Mouse (Mus musculus) midbrain, postnatal 0 days (tissue): ENCODE data around the gene Mrpl9. TPM values are rescaled to one million over a fixed set of nuclear protein-coding genes. Genes with fewer than 3 reads are reported as not detected.
A peak's percentile ranks its signal among the peaks of the same experiment; 100 is the strongest.

ENCODE experiments used
- ATAC-seq: fragments of 200-750 bp; cut with Nextera tagmentation; 2 replicates; pipeline ENCODE4 v1.8.0; 2017; ENCODE audit warnings: moderate number of reproducible peaks, mild to moderate bottlenecking, moderate TSS enrichment, moderate library complexity; ENCODE audit not compliant: low FRiP score
- DNase-seq: peaks from one replicate; pipeline ENCODE4 v3.0.0-alpha.2; 2015; ENCODE audit warnings: low spot score
- H3K27ac ChIP-seq: fragments of 300-500 bp; sonication (generic); 2 replicates; pipeline ENCODE4 v1.5.1; 2014; ENCODE audit warnings: low read depth, mild to moderate bottlenecking, low read length, mixed read lengths
- H3K27me3 ChIP-seq: fragments of 300-500 bp; sonication (generic); 2 replicates; pipeline ENCODE4 v1.6.1; 2014; ENCODE audit warnings: low read length, control low read depth, mixed read lengths; ENCODE audit not compliant: insufficient read depth
- H3K36me3 ChIP-seq: fragments of 300-500 bp; sonication (generic); 2 replicates; pipeline ENCODE4 v1.6.1; 2014; ENCODE audit warnings: low read length, control low read depth, mixed read lengths; ENCODE audit not compliant: insufficient read depth
- H3K4me1 ChIP-seq: fragments of 300-500 bp; sonication (generic); 2 replicates; pipeline ENCODE4 v1.6.1; 2014; ENCODE audit warnings: mild to moderate bottlenecking, control low read depth, antibody characterized with exemption, low read length, mixed read lengths; ENCODE audit not compliant: insufficient read depth
- H3K4me2 ChIP-seq: fragments of 300-500 bp; sonication (generic); 2 replicates; pipeline ENCODE4 v1.6.1; 2014; ENCODE audit warnings: low read depth, mild to moderate bottlenecking, low read length, mixed read lengths; ENCODE audit not compliant: poor library complexity, severe bottlenecking
- H3K4me3 ChIP-seq: fragments of 300-500 bp; sonication (generic); 2 replicates; pipeline ENCODE4 v1.5.1; 2014; ENCODE audit warnings: low read depth, mild to moderate bottlenecking, low read length, moderate library complexity
- H3K9ac ChIP-seq: fragments of 300-500 bp; sonication (generic); replicated peaks from 2 replicates; pipeline ENCODE4 v1.6.1; 2014; ENCODE audit warnings: mild to moderate bottlenecking, low read length, moderate library complexity, mixed read lengths; ENCODE audit not compliant: poor library complexity, severe bottlenecking
- H3K9me3 ChIP-seq: fragments of 300-500 bp; sonication (generic); 2 replicates; pipeline ENCODE4 v1.6.1; 2016; ENCODE audit warnings: low read length, control low read depth
- CTCF ChIP-seq: IDR thresholded peaks from 2 replicates; pipeline ENCODE4 v1.5.1; 2016; ENCODE audit warnings: antibody characterized with exemption, mild to moderate bottlenecking
- WGBS: fragments of 180-500 bp; shearing (Covaris S2); extraction: QIAGEN DNeasy Blood & Tissue Kit; methylation state at CpG from one replicate; pipeline ENCODE4 v1.1.7; 2014; 5-methylcytosine and 5-hydroxymethylcytosine counted together
- polyA plus RNA-seq: library from polyadenylated mRNA; unstranded; fragments of >200 nt; fragmentation: Nextera tagmentation; extraction: Ambion mirVana; gene quantifications from 2 replicates; pipeline ENCODE4 v1.2.1, GENCODE M21; 2015
- total RNA-seq: library from RNA; depleted of rRNA; stranded (reverse); fragments of >200 nt; gene quantifications from 2 replicates; pipeline ENCODE4 v1.2.3, GENCODE M21; 2014

Mrpl9 gene
- total and polyA plus RNA-seq, 2 experiments from 2014 or later = 56.1 to 56.8 TPM

- DNase-seq (no peak), ATAC-seq (no peak)
- Histone ChIP-seq H3K36me3 (peaks cover 1% of the 10 kb centered on the region), H3K27me3 (no peaks in the 10 kb centered on the region), H3K9ac (peak within 1 kb of the TSS; percentile 91), H3K4me3 (peak within 1 kb of the TSS; percentile 66), H3K9me3 (no peaks in the 10 kb centered on the region), H3K27ac (peak within 1 kb of the TSS; percentile 89; the same call in 1 of the 2 replicates), H3K4me2 (peak within 1 kb of the TSS; percentile 96), H3K4me1 (peaks cover 40% of the 10 kb centered on the region)
- TF ChIP-seq CTCF = no peak
- WGBS = 8% methylated on average over 16 of the region's 16 CpGs
These were observed 37.3 kb downstream of the Mrpl9 start, which contains the start of gene Riiad1 for GRCm38 (mm10) chr3:94480291-94480884. Gene Riiad1 (minus strand): TSS chr3:94480341.

- 68% methylated on average over 4 of the region's 4 CpGs for WGBS
- Histone ChIP-seq H3K9me3 (no peaks in the 10 kb centered on the region), H3K27ac (0 out of 2 replicates have a peak overlapping the region, but pooled peaks have one; percentile 26), H3K27me3 (no peaks in the 10 kb centered on the region), H3K4me2 (no peak overlapping the region), H3K36me3 (peaks cover 5% of the 10 kb centered on the region), H3K4me3 (no peak overlapping the region), H3K4me1 (peaks cover 40% of the 10 kb centered on the region), H3K9ac (no peak overlapping the region)
- DNase-seq (no peak), ATAC-seq (no peak)
- no peak for TF ChIP-seq CTCF
These were observed 38.3 kb downstream of the Mrpl9 start for GRCm38 (mm10) chr3:94481429-94481828.

GRCm38 (mm10) chr3:94482764-94483385 is 39.8 kb downstream of the Mrpl9 start:
- peaks cover 19% of the 10 kb centered on the region for H3K36me3 ChIP-seq
- H3K27me3 ChIP-seq = no peaks in the 10 kb centered on the region
- 84% methylated on average over 17 of the region's 17 CpGs for WGBS
- H3K9ac ChIP-seq = no peak overlapping the region
- DNase-seq (no peak), ATAC-seq (no peak)
- H3K4me1 ChIP-seq = peaks cover 40% of the 10 kb centered on the region
- no peaks in the 10 kb centered on the region for H3K9me3 ChIP-seq
- peak overlapping the region; percentile 83; the same call in 1 of the 2 replicates for H3K27ac ChIP-seq
- TF ChIP-seq CTCF = no peak
- H3K4me3 ChIP-seq = no peak overlapping the region
- no peak overlapping the region for H3K4me2 ChIP-seq

GRCm38 (mm10) chr3:94483790-94484439 is 40.8 kb downstream of the Mrpl9 start:
- no peaks in the 10 kb centered on the region for H3K27me3 ChIP-seq
- H3K4me3 ChIP-seq = peak overlapping the region; percentile 15; the same call in 1 of the 2 replicates
- H3K27ac ChIP-seq = peak overlapping the region; percentile 83
- peak overlapping the region; percentile 52; the same call in 1 of the 2 replicates for H3K9ac ChIP-seq
- ATAC-seq (peak; percentile 86), DNase-seq (peak; percentile 96)
- no peak for TF ChIP-seq CTCF
- H3K9me3 ChIP-seq = no peaks in the 10 kb centered on the region
- peaks cover 40% of the 10 kb centered on the region for H3K4me1 ChIP-seq
- peaks cover 27% of the 10 kb centered on the region for H3K36me3 ChIP-seq
- peak overlapping the region; percentile 48 for H3K4me2 ChIP-seq
- 5% methylated on average over 20 of the region's 20 CpGs for WGBS

- DNase-seq (no peak), ATAC-seq (no peak)
- Histone ChIP-seq H3K4me2 (no peak overlapping the region), H3K27ac (0 out of 2 replicates have a peak overlapping the region, but pooled peaks have one; percentile 21), H3K9me3 (no peaks in the 10 kb centered on the region), H3K4me1 (peaks cover 32% of the 10 kb centered on the region), H3K27me3 (no peaks in the 10 kb centered on the region), H3K36me3 (peaks cover 42% of the 10 kb centered on the region), H3K4me3 (no peak overlapping the region), H3K9ac (no peak overlapping the region)
- WGBS = 39% methylated on average over 7 of the region's 7 CpGs
- TF ChIP-seq CTCF = no peak
These were observed 42.8 kb downstream of the Mrpl9 start for GRCm38 (mm10) chr3:94485922-94486321.

GRCm38 (mm10) chr3:94487581-94487980 is 44.5 kb downstream of the Mrpl9 start:
- DNase-seq (no peak), ATAC-seq (no peak)
- no peak overlapping the region for H3K9ac ChIP-seq
- H3K4me2 ChIP-seq = no peak overlapping the region
- H3K36me3 ChIP-seq = peaks cover 50% of the 10 kb centered on the region
- H3K27me3 ChIP-seq = no peaks in the 10 kb centered on the region
- H3K9me3 ChIP-seq = no peaks in the 10 kb centered on the region
- WGBS = 85% methylated on average over 6 of the region's 6 CpGs
- H3K4me3 ChIP-seq = no peak overlapping the region
- H3K27ac ChIP-seq = no peak overlapping the region
- peaks cover 21% of the 10 kb centered on the region for H3K4me1 ChIP-seq
- no peak for TF ChIP-seq CTCF
